Mouse (Mus musculus) layer of hippocampus, adult 18-20 months (tissue): ENCODE measurements around the gene Gpc5. TPM values are rescaled to one million over a fixed set of nuclear protein-coding genes. Genes with fewer than 3 reads are reported as not detected.

Experiments
- microRNA-seq, 2 experiments: library from miRNA; unstranded; fragments of <30 nt; microRNA quantifications; one replicate each; pipeline ENCODE4 v1.2.0; 2021
- total RNA-seq, 2 experiments: library from RNA; stranded (reverse); gene quantifications; 2 replicates each; pipeline ENCODE4 v1.2.3; 2021

The Gpc5 gene
- total RNA-seq, 2 experiments from 2014 or later, result 35.6 to 36.1 TPM

Small RNAs within 50 kb of the gene (microRNA-seq; reads per million reads assigned to microRNA genes)
- gene Mir17 (371 to 522 reads per million in 2 experiments), gene Mir18 (19.9 to 27.6 reads per million in 2 experiments), gene Mir19a (0 to 0.25 reads per million in 2 experiments), gene Mir19b-1 (0.59 to 1.7 reads per million in 2 experiments), gene Mir20a (205 to 239 reads per million in 2 experiments), gene Mir92-1 (320 to 335 reads per million in 2 experiments)
